Comparison of ENCODE assay signal across 18 mouse cellular contexts in the genomic region with DNA sequence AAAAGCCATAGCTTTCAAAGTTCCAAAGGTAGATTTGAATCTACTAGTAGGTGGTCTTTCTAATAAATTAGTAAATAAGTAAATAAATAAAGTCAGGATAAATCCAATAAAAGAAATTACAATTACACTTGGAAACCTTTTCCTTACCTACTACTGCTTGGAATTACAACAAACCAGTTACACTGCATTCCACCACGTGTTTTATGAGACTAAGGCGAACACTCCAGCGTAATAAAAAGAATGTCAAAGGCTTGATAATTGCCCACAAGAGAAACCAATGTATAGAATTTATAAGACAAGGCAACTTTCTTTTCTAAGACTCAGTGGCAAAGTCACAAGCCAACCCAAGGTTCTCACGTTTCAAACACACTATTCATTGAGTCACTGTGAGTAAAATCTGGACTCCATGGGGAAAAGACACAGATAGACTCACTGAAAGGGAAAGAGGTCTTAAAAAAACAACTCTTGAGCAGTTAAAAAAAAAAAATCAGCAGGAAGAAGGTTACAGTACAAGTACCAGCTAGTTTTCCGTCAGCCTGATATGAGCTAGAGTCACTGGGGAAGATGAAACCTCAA. TPM values are rescaled to one million over a fixed set of nuclear protein-coding genes. Genes with fewer than 3 reads are reported as not detected.
DNase-seq lines count a peak whose midpoint lies in the region; ATAC-seq and TF ChIP-seq lines count a peak whose summit lies in the region.
"Had no signal": no experiment of that assay in that cellular context is flagged by ENCODE, and none has a peak within 500 bp of the region (broad histone marks: within the 10 kb centered on the region; RNA-seq: fewer than 3 reads in every experiment).

No protein-coding gene starts in this region.

- no peak overlapping the region for H3K4me3 ChIP-seq in kidney, embryonic 16.5 days (ENCODE audit: low read length)
- no peak overlapping the region for H3K4me3 ChIP-seq in intestine, postnatal 0 days (ENCODE audit: low read depth, low read length)
- no peak overlapping the region for H3K4me3 ChIP-seq in stomach, postnatal 0 days (ENCODE audit: low read depth, low read length)
- H3K4me3 ChIP-seq: erythroblast, embryonic 14.5 days; neural tube, embryonic 12.5 days had no signal

- H3K27ac ChIP-seq in kidney, embryonic 16.5 days (ENCODE audit: low read length): peak overlapping the region; percentile 71; the same call in 1 of the 2 replicates
- H3K27ac ChIP-seq in intestine, postnatal 0 days (ENCODE audit: low read depth, low read length): peak overlapping the region; percentile 62
- 0 out of 2 replicates have a peak overlapping the region, but pooled peaks have one; percentile 30 for H3K27ac ChIP-seq in stomach, postnatal 0 days (replicated peaks)
- H3K27ac ChIP-seq: neural tube, embryonic 12.5 days had no signal

- no peaks in the 10 kb centered on the region for H3K27me3 ChIP-seq in kidney, embryonic 16.5 days (ENCODE audit: insufficient read depth, low read length)
- no peaks in the 10 kb centered on the region for H3K27me3 ChIP-seq in intestine, postnatal 0 days (replicated peaks; ENCODE audit: control insufficient read depth, insufficient read depth, low read length)
- no peaks in the 10 kb centered on the region for H3K27me3 ChIP-seq in stomach, postnatal 0 days (ENCODE audit: control insufficient read depth, insufficient read depth, low read length)
- H3K27me3 ChIP-seq: neural tube, embryonic 12.5 days had no signal

- peaks cover 81% of the 10 kb centered on the region for H3K4me1 ChIP-seq in kidney, embryonic 16.5 days (ENCODE audit: insufficient read depth, low read length)
- peaks cover 13% of the 10 kb centered on the region; the same call in 1 of the 2 replicates for H3K4me1 ChIP-seq in intestine, postnatal 0 days (replicated peaks; ENCODE audit: control insufficient read depth, insufficient read depth, low read length)
- H3K4me1 ChIP-seq in stomach, postnatal 0 days (replicated peaks; ENCODE audit: control insufficient read depth, insufficient read depth): peaks cover 3% of the 10 kb centered on the region; the same call in 1 of the 2 replicates

- no peak overlapping the region for H3K9ac ChIP-seq in kidney, embryonic 16.5 days (replicated peaks; ENCODE audit: low read length)
- H3K9ac ChIP-seq in intestine, postnatal 0 days (ENCODE audit: low read depth, low read length): no peak overlapping the region
- no peak overlapping the region for H3K9ac ChIP-seq in stomach, postnatal 0 days (ENCODE audit: low read length)
- H3K9ac ChIP-seq: hindbrain, embryonic 14.5 days; liver, postnatal 0 days; neural tube, embryonic 12.5 days had no signal

- TF ChIP-seq EP300 in stomach, postnatal 0 days (optimal IDR thresholded peaks at IDR 0.05): no peak

- no peak overlapping the region for H3K4me2 ChIP-seq in kidney, embryonic 16.5 days (replicated peaks; ENCODE audit: low read depth, low read length)
- peak overlapping the region; percentile 44 for H3K4me2 ChIP-seq in intestine, postnatal 0 days (replicated peaks; ENCODE audit: low read depth)
- H3K4me2 ChIP-seq in stomach, postnatal 0 days (replicated peaks; ENCODE audit: low read depth): no peak overlapping the region
- H3K4me2 ChIP-seq: hindbrain, embryonic 14.5 days; neural tube, embryonic 12.5 days had no signal

- no peaks in the 10 kb centered on the region for H3K36me3 ChIP-seq in kidney, embryonic 16.5 days (ENCODE audit: insufficient read depth, low read length)
- no peaks in the 10 kb centered on the region for H3K36me3 ChIP-seq in intestine, postnatal 0 days (ENCODE audit: control insufficient read depth, insufficient read depth)
- no peaks in the 10 kb centered on the region for H3K36me3 ChIP-seq in stomach, postnatal 0 days (ENCODE audit: control insufficient read depth, insufficient read depth, low read length)
- H3K36me3 ChIP-seq: neural tube, embryonic 12.5 days had no signal

- no peak for TF ChIP-seq CTCF in intestine, postnatal 0 days (IDR thresholded peaks at IDR 0.05; ENCODE audit: low read depth)
- no peak for TF ChIP-seq CTCF in stomach, postnatal 0 days (IDR thresholded peaks at IDR 0.05; ENCODE audit: low read depth)

- DNase-seq in kidney, postnatal 25 days: no peak
- DNase-seq in urinary bladder, postnatal 14 days (ENCODE audit: low spot score): peak; percentile 43
- DNase-seq in urinary bladder, postnatal 10 days (ENCODE audit: low spot score): no peak
- DNase-seq in stomach, postnatal 0 days (ENCODE audit: low spot score): no peak
- no peak for DNase-seq in natural killer cell, adult 2 months (ENCODE audit: low spot score in 2 of 2)
- DNase-seq in cerebellum, adult 18-20 months: no peak
- DNase-seq: cerebellum, adult 9-10 months; gastrocnemius, postnatal 25 days; heart, postnatal 10 days; kidney, adult 11 months; liver; liver, postnatal 0 days; thymus, postnatal 25 days had no signal

- no peak for ATAC-seq in kidney, embryonic 16.5 days (ENCODE audit: low FRiP score, low TSS enrichment)
- peak; percentile 65 for ATAC-seq in intestine, postnatal 0 days
- no peak for ATAC-seq in stomach, postnatal 0 days (ENCODE audit: low FRiP score, low TSS enrichment)
- ATAC-seq: liver, postnatal 0 days had no signal

- no peaks in the 10 kb centered on the region for H3K9me3 ChIP-seq in kidney, embryonic 16.5 days (ENCODE audit: low read length)
- no peaks in the 10 kb centered on the region for H3K9me3 ChIP-seq in intestine, postnatal 0 days (ENCODE audit: control insufficient read depth)
- no peaks in the 10 kb centered on the region for H3K9me3 ChIP-seq in stomach, postnatal 0 days (ENCODE audit: control insufficient read depth, low read length)
- H3K9me3 ChIP-seq: neural tube, embryonic 12.5 days had no signal

- WGBS in kidney, embryonic 16.5 days: 33% methylated on average over 5 of the region's 5 CpGs
- WGBS in intestine, postnatal 0 days: 35% methylated on average over 5 of the region's 5 CpGs
- 52% methylated on average over 5 of the region's 5 CpGs for WGBS in stomach, postnatal 0 days

RNA-seq across cellular contexts. Expression of gene Trio, which starts 21.4 kb away (rescaled TPM):
- polyA plus RNA-seq in kidney, embryonic 16.5 days (2015; fragmentation: Nextera tagmentation; extraction: Ambion mirVana): 24.3 and 27.8 TPM in 2 replicates
- 10.0 and 11.8 TPM in 2 replicates for polyA plus RNA-seq in intestine, postnatal 0 days (2015; fragmentation: Nextera tagmentation; extraction: Ambion mirVana)
- 8.7 and 8.8 TPM in 2 replicates for polyA plus RNA-seq in stomach, postnatal 0 days (2015; fragmentation: Nextera tagmentation; extraction: Ambion mirVana)
